Mouse (Mus musculus): ENCODE results near the gene Kazn. TPM values are rescaled to one million over a fixed set of nuclear protein-coding genes. Genes with fewer than 3 reads are reported as not detected.

Gene Kazn
- polyA plus RNA-seq, 1 experiment from 2014 or later, result 17.9 TPM

DNA sequence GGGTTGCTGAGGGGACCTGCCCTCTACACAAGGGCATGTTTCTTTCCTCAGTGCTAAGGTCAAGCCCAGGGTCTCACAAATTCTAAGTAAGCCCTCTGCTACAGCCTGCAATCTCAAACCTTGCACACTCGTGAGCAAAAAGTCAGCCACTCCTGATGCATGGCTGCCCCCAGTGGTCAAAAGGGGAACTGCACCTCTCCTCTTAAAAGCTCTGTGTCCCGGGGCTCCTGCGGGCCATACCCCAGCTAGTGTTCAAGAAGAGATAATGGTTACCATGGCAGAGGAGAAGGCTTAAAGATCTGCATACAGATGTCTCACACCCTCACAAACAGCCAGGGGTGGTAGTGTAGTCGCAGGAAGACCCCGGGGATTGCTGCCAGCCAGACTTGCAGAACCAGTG lies 9.2 kb upstream of the Kazn start:
- H3K4me3 ChIP-seq (ENCODE audit: low read depth, low read length), result no peak overlapping the region
- H3K4me1 ChIP-seq (ENCODE audit: control insufficient read depth, insufficient read depth, low read length), result no peaks in the 10 kb centered on the region
- H3K27me3 ChIP-seq (ENCODE audit: control insufficient read depth, insufficient read depth, low read length), result no peaks in the 10 kb centered on the region
- WGBS, result 9% methylated on average over 5 of the region's 5 CpGs
- peak; percentile 13; the same call in 1 of the 2 replicates for ATAC-seq (ENCODE audit: low read depth)
- H3K9ac ChIP-seq (replicated peaks; ENCODE audit: low read depth, low read length), result no peak overlapping the region
- no peak overlapping the region for H3K4me2 ChIP-seq (ENCODE audit: low read depth, low read length)
- no peaks in the 10 kb centered on the region for H3K36me3 ChIP-seq (ENCODE audit: control insufficient read depth, insufficient read depth, low read length)
- no peaks in the 10 kb centered on the region for H3K9me3 ChIP-seq (ENCODE audit: control insufficient read depth, low read length)
- H3K27ac ChIP-seq (ENCODE audit: low read depth, low read length), result no peak overlapping the region

DNA sequence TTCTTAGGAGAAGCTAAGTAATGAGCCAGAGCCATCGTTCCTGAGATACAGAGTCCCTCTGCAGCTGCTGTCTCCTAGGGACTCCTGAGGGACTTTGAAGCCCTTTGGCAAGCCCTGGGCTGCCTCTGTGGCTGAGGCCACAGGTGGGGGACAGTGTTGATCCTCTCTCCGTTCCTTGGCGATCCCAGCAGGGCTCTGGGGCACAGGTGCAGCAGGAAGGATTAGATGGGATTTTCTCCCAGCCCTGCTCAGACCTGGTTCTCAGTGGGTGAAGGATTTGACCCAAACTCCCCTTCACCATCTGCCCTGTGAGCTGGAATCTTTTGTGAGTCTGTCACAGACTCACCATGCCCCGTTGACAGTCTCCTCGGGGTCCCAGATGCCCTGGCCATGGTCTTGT lies 7.5 kb upstream of the Kazn start:
- Histone ChIP-seq H3K4me1 (ENCODE audit: control insufficient read depth, insufficient read depth, low read length) (no peaks in the 10 kb centered on the region), H3K36me3 (ENCODE audit: control insufficient read depth, insufficient read depth, low read length) (no peaks in the 10 kb centered on the region), H3K9ac (replicated peaks; ENCODE audit: low read depth, low read length) (no peak overlapping the region), H3K4me2 (ENCODE audit: low read depth, low read length) (no peak overlapping the region), H3K4me3 (ENCODE audit: low read depth, low read length) (no peak overlapping the region), H3K27me3 (ENCODE audit: control insufficient read depth, insufficient read depth, low read length) (no peaks in the 10 kb centered on the region), H3K9me3 (ENCODE audit: control insufficient read depth, low read length) (no peaks in the 10 kb centered on the region), H3K27ac (ENCODE audit: low read depth, low read length) (no peak overlapping the region)
- ATAC-seq (ENCODE audit: low read depth), result no peak
- 24% methylated on average over 5 of the region's 5 CpGs for WGBS

DNA sequence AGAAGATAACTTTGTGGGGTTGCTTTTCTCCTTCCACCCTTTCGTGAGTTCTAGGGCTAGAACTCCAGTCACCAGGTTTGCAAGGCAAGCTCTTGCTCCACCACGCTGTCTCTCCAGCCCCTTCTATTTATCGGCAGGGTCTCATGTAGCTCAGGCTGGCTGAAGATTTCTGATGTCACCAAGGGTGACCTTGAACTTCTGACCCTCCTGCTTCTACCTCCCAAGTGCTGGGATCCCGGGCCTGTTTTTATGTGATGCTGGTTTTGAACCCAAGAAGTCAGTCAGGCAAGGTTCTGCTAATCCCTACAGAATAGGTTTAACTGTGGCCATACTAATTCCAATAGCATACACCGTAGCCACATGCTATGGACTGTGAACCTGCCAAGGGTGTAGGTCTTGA lies 5.4 kb upstream of the Kazn start:
- H3K4me2 ChIP-seq (ENCODE audit: low read depth, low read length), result no peak overlapping the region
- no peaks in the 10 kb centered on the region for H3K36me3 ChIP-seq (ENCODE audit: control insufficient read depth, insufficient read depth, low read length)
- H3K4me1 ChIP-seq (ENCODE audit: control insufficient read depth, insufficient read depth, low read length), result no peaks in the 10 kb centered on the region
- H3K4me3 ChIP-seq (ENCODE audit: low read depth, low read length), result no peak overlapping the region
- H3K27me3 ChIP-seq (ENCODE audit: control insufficient read depth, insufficient read depth, low read length), result no peaks in the 10 kb centered on the region
- no peak overlapping the region for H3K9ac ChIP-seq (replicated peaks; ENCODE audit: low read depth, low read length)
- no peaks in the 10 kb centered on the region for H3K9me3 ChIP-seq (ENCODE audit: control insufficient read depth, low read length)
- 89% methylated on average over 5 of the region's 5 CpGs for WGBS
- no peak for ATAC-seq (ENCODE audit: low read depth)
- H3K27ac ChIP-seq (ENCODE audit: low read depth, low read length), result no peak overlapping the region

DNA sequence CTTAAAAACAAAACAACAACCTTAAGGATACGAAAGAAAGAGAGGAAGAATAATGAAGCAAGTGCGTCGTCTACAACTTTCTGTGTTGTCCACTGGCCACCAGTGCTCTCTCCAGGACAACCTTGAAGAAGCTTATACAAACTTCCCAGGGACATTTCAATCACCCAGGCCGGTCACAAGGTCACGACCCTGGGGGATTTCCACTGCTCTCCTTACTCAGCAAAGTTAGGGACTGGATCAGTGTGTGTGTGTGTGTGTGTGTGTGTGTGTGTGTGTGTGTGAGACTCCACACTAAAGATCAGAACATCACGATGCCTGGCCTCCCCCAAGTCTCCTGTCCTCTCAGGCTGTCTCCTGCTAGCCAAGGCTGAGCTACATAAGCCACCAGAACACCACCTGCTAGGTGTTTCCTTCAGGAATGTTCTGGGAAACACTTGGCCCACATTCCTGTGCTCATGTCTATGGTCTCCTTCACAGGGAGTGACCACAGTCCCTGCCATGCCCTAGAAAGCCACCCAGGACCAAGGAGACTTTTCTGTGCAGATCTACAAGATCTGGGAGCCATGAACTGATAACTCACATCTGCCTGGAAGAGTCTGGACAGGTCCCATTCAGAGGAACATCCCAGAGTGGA lies 3.7 kb upstream of the Kazn start:
- WGBS, result 85% methylated on average over 6 of the region's 6 CpGs
- Histone ChIP-seq H3K27ac (ENCODE audit: low read depth, low read length) (no peak overlapping the region), H3K36me3 (ENCODE audit: control insufficient read depth, insufficient read depth, low read length) (no peaks in the 10 kb centered on the region), H3K4me1 (ENCODE audit: control insufficient read depth, insufficient read depth, low read length) (peaks cover 10% of the 10 kb centered on the region), H3K4me2 (ENCODE audit: low read depth, low read length) (no peak overlapping the region), H3K9me3 (ENCODE audit: control insufficient read depth, low read length) (no peaks in the 10 kb centered on the region), H3K9ac (replicated peaks; ENCODE audit: low read depth, low read length) (no peak overlapping the region), H3K27me3 (ENCODE audit: control insufficient read depth, insufficient read depth, low read length) (no peaks in the 10 kb centered on the region), H3K4me3 (ENCODE audit: low read depth, low read length) (no peak overlapping the region)
- ATAC-seq (ENCODE audit: low read depth), result no peak

DNA sequence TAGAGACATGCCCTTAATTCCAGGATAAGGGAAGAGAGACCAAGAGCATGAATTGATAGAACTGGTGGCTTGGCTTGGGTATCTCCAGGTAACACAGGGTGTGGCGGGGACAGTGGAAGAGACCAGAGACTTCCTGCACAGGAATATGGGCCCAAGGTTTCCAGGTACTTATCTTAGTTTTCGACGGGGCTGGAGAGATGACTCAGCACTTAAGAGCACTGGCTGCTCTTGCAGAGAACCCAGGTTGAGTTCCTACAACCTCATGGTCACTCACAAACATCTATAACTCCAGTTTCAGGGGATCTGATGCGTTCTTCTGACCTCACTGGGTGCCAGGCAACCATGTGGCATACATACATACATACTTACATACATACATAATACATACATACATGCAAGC lies 3.0 kb upstream of the Kazn start:
- Histone ChIP-seq H3K4me3 (ENCODE audit: low read depth, low read length) (no peak overlapping the region), H3K9me3 (ENCODE audit: control insufficient read depth, low read length) (no peaks in the 10 kb centered on the region), H3K27me3 (ENCODE audit: control insufficient read depth, insufficient read depth, low read length) (no peaks in the 10 kb centered on the region), H3K27ac (ENCODE audit: low read depth, low read length) (no peak overlapping the region), H3K4me1 (ENCODE audit: control insufficient read depth, insufficient read depth, low read length) (peaks cover 13% of the 10 kb centered on the region), H3K36me3 (ENCODE audit: control insufficient read depth, insufficient read depth, low read length) (no peaks in the 10 kb centered on the region), H3K4me2 (ENCODE audit: low read depth, low read length) (no peak overlapping the region), H3K9ac (replicated peaks; ENCODE audit: low read depth, low read length) (no peak overlapping the region)
- no peak for ATAC-seq (ENCODE audit: low read depth)
- 95% methylated on average over 4 of the region's 4 CpGs for WGBS

GRCm38 (mm10) chr4:142240874-142241273 lies 1.7 kb upstream of the Kazn start:
- no peak for ATAC-seq (ENCODE audit: low read depth)
- Histone ChIP-seq H3K27ac (ENCODE audit: low read depth, low read length) (no peak overlapping the region), H3K9ac (replicated peaks; ENCODE audit: low read depth, low read length) (no peak overlapping the region), H3K36me3 (ENCODE audit: control insufficient read depth, insufficient read depth, low read length) (no peaks in the 10 kb centered on the region), H3K4me3 (ENCODE audit: low read depth, low read length) (no peak overlapping the region), H3K4me1 (ENCODE audit: control insufficient read depth, insufficient read depth, low read length) (peaks cover 13% of the 10 kb centered on the region), H3K4me2 (ENCODE audit: low read depth, low read length) (no peak overlapping the region), H3K9me3 (ENCODE audit: control insufficient read depth, low read length) (no peaks in the 10 kb centered on the region), H3K27me3 (ENCODE audit: control insufficient read depth, insufficient read depth, low read length) (no peaks in the 10 kb centered on the region)
- WGBS, result 73% methylated on average over 5 of the region's 5 CpGs

- H3K27me3 ChIP-seq (ENCODE audit: control insufficient read depth, insufficient read depth, low read length), result no peaks in the 10 kb centered on the region
- H3K9me3 ChIP-seq (ENCODE audit: control insufficient read depth, low read length), result no peaks in the 10 kb centered on the region
- H3K4me1 ChIP-seq (ENCODE audit: control insufficient read depth, insufficient read depth, low read length), result peaks cover 13% of the 10 kb centered on the region
- peak overlapping the region; percentile 98 for H3K4me2 ChIP-seq (ENCODE audit: low read depth, low read length)
- WGBS, result under 1% methylated on average over 61 of the region's 69 CpGs
- peak overlapping the region; percentile 71 for H3K9ac ChIP-seq (replicated peaks; ENCODE audit: low read depth, low read length)
- peak; percentile 69 for ATAC-seq (ENCODE audit: low read depth)
- H3K27ac ChIP-seq (ENCODE audit: low read depth, low read length), result no peak overlapping the region
- peak overlapping the region; percentile 53 for H3K4me3 ChIP-seq (ENCODE audit: low read depth, low read length)
- H3K36me3 ChIP-seq (ENCODE audit: control insufficient read depth, insufficient read depth, low read length), result no peaks in the 10 kb centered on the region
Observed at GRCm38 (mm10) chr4:142238486-142239239, 538 bp downstream of the Kazn start.

- Histone ChIP-seq H3K36me3 (ENCODE audit: control insufficient read depth, insufficient read depth, low read length) (no peaks in the 10 kb centered on the region), H3K9ac (replicated peaks; ENCODE audit: low read depth, low read length) (no peak overlapping the region), H3K4me2 (ENCODE audit: low read depth, low read length) (peak overlapping the region; percentile 98), H3K27ac (ENCODE audit: low read depth, low read length) (no peak overlapping the region), H3K27me3 (ENCODE audit: control insufficient read depth, insufficient read depth, low read length) (no peaks in the 10 kb centered on the region), H3K9me3 (ENCODE audit: control insufficient read depth, low read length) (no peaks in the 10 kb centered on the region), H3K4me3 (ENCODE audit: low read depth, low read length) (peak overlapping the region; percentile 53), H3K4me1 (ENCODE audit: control insufficient read depth, insufficient read depth, low read length) (peaks cover 13% of the 10 kb centered on the region)
- no peak for ATAC-seq (ENCODE audit: low read depth)
- WGBS, result 26% methylated on average over 14 of the region's 14 CpGs
Observed at GRCm38 (mm10) chr4:142238041-142238440, 1.2 kb downstream of the Kazn start.

- no peak overlapping the region for H3K9ac ChIP-seq (replicated peaks; ENCODE audit: low read depth, low read length)
- H3K27ac ChIP-seq (ENCODE audit: low read depth, low read length), result no peak overlapping the region
- ATAC-seq (ENCODE audit: low read depth), result no peak
- 87% methylated on average over 4 of the region's 4 CpGs for WGBS
- no peak overlapping the region for H3K4me2 ChIP-seq (ENCODE audit: low read depth, low read length)
- peaks cover 13% of the 10 kb centered on the region for H3K4me1 ChIP-seq (ENCODE audit: control insufficient read depth, insufficient read depth, low read length)
- H3K9me3 ChIP-seq (ENCODE audit: control insufficient read depth, low read length), result no peaks in the 10 kb centered on the region
- no peaks in the 10 kb centered on the region for H3K27me3 ChIP-seq (ENCODE audit: control insufficient read depth, insufficient read depth, low read length)
- no peaks in the 10 kb centered on the region for H3K36me3 ChIP-seq (ENCODE audit: control insufficient read depth, insufficient read depth, low read length)
- H3K4me3 ChIP-seq (ENCODE audit: low read depth, low read length), result no peak overlapping the region
Observed at GRCm38 (mm10) chr4:142236681-142237080, 2.5 kb downstream of the Kazn start.

All from neural tube, embryonic 14.5 days (tissue).